Mouse (Mus musculus) kidney, adult 2 months (tissue): ENCODE measurements around the gene Btg2.

Experiments
- CTCF ChIP-seq: fragments of 200-500 bp; conservative IDR thresholded peaks from 2 replicates; pipeline ENCODE4 v1.5.1; 2011; ENCODE audit warnings: low read depth, mild to moderate bottlenecking, control low read depth, low read length, moderate library complexity, mixed read lengths; ENCODE audit not compliant: insufficient read depth, insufficient read length
- POLR2A ChIP-seq: fragments of 200-500 bp; IDR thresholded peaks from one replicate; pipeline ENCODE4 v1.6.1; 2011; ENCODE audit warnings: low read depth, low read length, control low read depth

DNA sequence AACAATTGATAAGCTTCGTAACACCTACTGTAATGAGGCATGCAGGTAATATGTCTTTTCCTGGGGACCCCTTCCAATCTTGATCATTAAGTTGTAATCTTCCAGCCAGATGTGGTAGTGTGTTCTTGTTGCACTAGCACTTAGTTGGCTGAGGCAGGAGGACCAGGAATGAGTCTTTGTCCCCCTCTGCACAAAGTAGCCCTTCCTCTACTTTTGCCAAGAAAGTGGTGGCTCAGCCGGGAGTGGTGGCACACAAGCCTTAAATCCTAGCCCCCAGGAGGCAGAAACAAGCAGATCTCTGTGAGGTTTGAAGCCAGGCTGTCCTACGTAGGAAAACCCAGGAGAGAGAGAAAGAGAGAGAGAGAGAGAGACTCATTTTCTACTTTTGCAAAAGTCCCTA is 17.0 kb downstream of the Btg2 start:
- TF ChIP-seq CTCF (no peak), POLR2A (no peak)
